Mouse (Mus musculus): ENCODE results near the gene Poglut1. TPM values are rescaled to one million over a fixed set of nuclear protein-coding genes. Genes with fewer than 3 reads are reported as not detected.

Gene Poglut1
- 69.8 and 72.2 TPM in 2 replicates for polyA plus RNA-seq (2016; fragmentation: Nextera tagmentation; extraction: Ambion mirVana)

DNA sequence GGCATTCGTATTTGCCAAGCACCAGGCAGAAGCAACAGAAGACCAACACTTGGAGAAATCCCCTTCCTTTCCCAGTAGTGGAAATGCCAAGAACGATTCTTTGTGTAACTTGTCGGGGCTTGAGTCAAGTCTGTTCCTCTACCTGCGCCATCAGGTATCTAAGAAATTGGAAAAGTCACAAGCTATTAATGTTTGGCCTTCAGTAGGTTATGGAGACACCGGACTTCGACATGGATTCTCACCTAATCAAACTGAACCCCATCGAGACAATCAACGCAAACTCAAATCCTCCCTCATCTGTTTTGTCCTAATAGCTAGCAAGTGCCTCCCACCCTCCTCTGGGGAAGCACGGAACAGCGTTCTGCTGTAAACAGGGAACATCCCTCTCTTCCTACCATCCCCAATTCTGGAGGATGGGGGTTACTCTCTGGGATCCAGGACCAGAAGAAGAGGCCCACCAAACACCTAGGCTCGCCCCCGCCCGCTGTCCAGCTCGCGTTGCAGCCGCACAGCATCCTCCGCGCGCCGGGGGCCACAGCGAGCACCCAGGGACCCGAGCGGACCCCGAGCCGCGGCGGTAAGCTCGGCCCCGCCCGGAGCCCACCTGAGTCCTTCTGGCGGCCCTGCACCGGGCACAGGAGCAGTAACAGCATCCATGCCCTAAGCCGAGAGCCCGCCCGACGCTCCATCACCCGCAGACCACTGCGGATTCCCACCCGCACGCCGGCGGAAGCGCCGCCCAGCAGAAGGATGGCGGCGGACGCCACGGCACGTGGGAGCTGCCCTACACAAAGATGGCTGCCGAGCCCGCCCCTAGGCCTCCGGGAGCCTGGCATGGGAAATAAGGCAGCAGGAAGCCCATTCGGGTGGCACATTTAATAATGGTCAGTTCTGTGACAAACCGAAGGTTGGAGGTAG, at the start of gene Poglut1:
TSS of gene Poglut1 (minus strand) at position 780 of the 918 bp plus-strand sequence.
- Histone ChIP-seq H3K4me3 (peak within 1 kb of the TSS; percentile 90), H3K9me3 (no peaks in the 10 kb centered on the region; the same call in 1 of the 2 replicates), H3K36me3 (replicated peaks) (peaks cover 38% of the 10 kb centered on the region), H3K27ac (peak within 1 kb of the TSS; percentile 95), H3K4me1 (peaks cover 24% of the 10 kb centered on the region), H3K27me3 (ENCODE audit: poor library complexity, severe bottlenecking) (peaks cover 29% of the 10 kb centered on the region)
- DNase-seq (ENCODE audit: extremely low spot score, low spot score) = peak; percentile 81
- 3% methylated on average over 54 of the region's 54 CpGs for WGBS

DNA sequence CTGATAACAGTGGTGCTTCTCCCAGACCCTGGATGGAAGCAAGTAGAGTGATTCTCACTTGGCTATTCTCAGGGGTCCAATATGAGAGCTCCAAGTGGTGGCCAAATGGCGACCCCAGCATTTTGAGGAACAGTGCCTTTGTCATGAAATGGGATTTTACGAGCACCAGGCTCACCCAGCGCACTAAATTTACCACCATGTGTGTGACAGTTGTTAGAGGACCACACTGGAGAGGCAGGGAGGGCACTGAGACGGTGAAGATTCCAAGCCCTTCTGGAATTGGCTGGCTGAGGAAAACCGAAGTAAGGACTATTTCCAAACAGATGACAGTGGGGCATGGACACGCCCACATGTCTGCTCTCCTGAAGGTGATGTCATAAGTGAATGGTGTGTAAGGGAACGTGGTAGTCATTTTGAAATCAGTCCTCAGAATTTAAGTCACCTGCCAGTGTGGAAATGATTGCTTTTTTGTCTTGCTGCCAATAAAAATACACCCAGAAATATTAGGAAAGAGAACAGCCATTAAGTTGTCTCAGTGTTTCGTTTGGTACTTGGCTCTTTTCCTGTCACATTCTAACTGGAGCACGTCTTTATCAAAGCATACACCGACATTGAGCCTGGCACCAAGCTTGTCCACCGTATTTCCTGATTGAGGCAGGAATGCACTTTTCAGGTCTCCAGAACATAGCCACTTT, 49.1 kb upstream of the Poglut1 start:
- Histone ChIP-seq H3K9me3 (no peaks in the 10 kb centered on the region), H3K27me3 (ENCODE audit: poor library complexity, severe bottlenecking) (no peaks in the 10 kb centered on the region), H3K4me1 (no peaks in the 10 kb centered on the region), H3K27ac (no peak overlapping the region), H3K36me3 (replicated peaks) (peaks cover 21% of the 10 kb centered on the region), H3K4me3 (no peak overlapping the region)
- WGBS = 84% methylated on average over 11 of the region's 11 CpGs
- no peak for DNase-seq (ENCODE audit: extremely low spot score, low spot score)

DNA sequence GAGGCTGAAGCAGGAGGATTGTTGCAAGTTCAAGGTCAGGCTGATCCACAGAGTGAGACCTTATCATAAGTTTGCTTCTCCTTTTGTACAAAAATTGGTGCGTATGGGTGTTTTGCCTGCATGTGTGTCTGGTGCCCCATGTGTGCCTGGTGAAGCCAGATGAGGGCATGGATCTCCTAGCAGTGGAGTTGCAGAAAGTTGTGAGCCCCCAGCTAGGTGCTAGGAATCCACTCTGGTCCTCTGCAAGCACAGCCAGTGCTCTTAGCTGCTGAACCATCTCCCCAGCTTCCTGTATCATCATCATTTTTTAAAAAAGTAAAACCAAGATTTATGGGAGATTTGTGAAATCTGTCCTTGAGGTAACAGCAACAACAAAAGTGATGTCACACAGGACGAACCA, 46.6 kb upstream of the Poglut1 start:
- H3K9me3 ChIP-seq = no peaks in the 10 kb centered on the region
- no peaks in the 10 kb centered on the region for H3K27me3 ChIP-seq (ENCODE audit: poor library complexity, severe bottlenecking)
- 89% methylated on average over 2 of the region's 2 CpGs for WGBS
- H3K4me3 ChIP-seq = no peak overlapping the region
- H3K4me1 ChIP-seq = no peaks in the 10 kb centered on the region
- H3K27ac ChIP-seq = no peak overlapping the region
- peaks cover 36% of the 10 kb centered on the region for H3K36me3 ChIP-seq (replicated peaks)
- DNase-seq (ENCODE audit: extremely low spot score, low spot score) = no peak

DNA sequence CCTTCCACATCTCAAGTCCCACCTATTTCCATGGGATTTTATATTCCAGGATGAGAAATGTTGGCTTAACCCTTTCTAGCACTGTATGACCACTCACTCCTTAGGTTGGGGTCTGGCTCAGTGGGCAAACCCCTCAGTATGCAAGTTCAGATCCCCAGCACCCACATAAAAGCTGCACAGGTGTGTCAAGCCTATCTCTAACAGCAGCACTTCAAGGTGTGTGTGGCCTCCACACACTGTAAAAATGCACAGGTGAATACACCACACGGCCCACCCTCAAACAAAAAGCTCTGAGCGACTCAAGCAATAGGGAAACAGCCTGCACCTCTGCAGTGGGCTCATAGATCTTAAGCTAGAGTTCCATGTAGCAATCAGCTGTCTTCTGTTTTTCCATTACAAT, 46.0 kb upstream of the Poglut1 start:
- no peak for DNase-seq (ENCODE audit: extremely low spot score, low spot score)
- H3K27me3 ChIP-seq (ENCODE audit: poor library complexity, severe bottlenecking) = no peaks in the 10 kb centered on the region
- H3K27ac ChIP-seq = no peak overlapping the region
- H3K4me1 ChIP-seq = no peaks in the 10 kb centered on the region
- WGBS = 88% methylated on average over 2 of the region's 2 CpGs
- H3K4me3 ChIP-seq = no peak overlapping the region
- peaks cover 41% of the 10 kb centered on the region for H3K36me3 ChIP-seq (replicated peaks)
- no peaks in the 10 kb centered on the region for H3K9me3 ChIP-seq

DNA sequence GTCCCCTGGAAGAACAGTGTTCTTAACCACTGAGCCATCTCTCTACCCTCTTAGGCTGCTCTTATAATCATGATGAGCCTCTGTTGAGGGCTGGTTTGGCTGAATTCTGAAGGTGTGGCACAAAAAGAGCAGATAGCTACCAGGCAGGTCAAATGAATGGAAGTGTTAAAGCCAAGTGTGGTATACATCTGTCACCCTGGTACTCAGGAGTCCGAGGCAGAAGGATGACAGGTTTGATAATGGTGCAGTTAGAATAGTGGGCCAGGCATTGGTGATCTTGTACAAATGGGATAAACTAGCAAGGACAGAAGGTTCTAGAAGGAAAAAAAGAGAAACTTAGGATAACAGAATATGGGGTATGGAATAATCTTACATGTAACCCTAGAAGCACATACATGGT, 44.4 kb upstream of the Poglut1 start:
- no peak overlapping the region for H3K4me3 ChIP-seq
- H3K9me3 ChIP-seq = no peaks in the 10 kb centered on the region
- H3K27ac ChIP-seq = no peak overlapping the region
- H3K36me3 ChIP-seq (replicated peaks) = peaks cover 56% of the 10 kb centered on the region
- no peaks in the 10 kb centered on the region for H3K27me3 ChIP-seq (ENCODE audit: poor library complexity, severe bottlenecking)
- no peak for DNase-seq (ENCODE audit: extremely low spot score, low spot score)
- no peaks in the 10 kb centered on the region for H3K4me1 ChIP-seq
- WGBS = 91% methylated on average over 1 of the region's 1 CpGs

DNA sequence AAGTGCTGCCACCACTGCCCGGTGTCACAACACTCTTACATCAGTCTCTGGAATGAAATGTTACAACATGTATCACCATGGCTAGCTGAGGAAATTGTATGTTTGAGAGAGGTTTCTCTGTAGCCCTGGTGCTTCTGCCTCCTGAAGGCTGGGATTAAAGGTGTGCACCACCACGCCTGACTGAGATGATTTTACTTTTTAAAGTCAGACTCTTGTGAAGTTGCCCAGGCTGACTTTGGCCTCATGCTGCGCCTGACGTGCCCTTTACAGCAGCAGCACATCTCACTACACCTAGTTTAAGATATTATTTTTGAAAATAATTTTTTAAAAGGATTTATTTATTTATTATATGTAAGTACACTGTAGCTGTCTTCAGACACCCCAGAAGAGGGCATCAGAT, 42.9 kb upstream of the Poglut1 start:
- DNase-seq (ENCODE audit: extremely low spot score, low spot score) = no peak
- Histone ChIP-seq H3K4me1 (no peaks in the 10 kb centered on the region), H3K9me3 (no peaks in the 10 kb centered on the region), H3K27me3 (ENCODE audit: poor library complexity, severe bottlenecking) (no peaks in the 10 kb centered on the region), H3K4me3 (no peak overlapping the region), H3K27ac (no peak overlapping the region), H3K36me3 (replicated peaks) (peaks cover 71% of the 10 kb centered on the region)
- 96% methylated on average over 4 of the region's 4 CpGs for WGBS

DNA sequence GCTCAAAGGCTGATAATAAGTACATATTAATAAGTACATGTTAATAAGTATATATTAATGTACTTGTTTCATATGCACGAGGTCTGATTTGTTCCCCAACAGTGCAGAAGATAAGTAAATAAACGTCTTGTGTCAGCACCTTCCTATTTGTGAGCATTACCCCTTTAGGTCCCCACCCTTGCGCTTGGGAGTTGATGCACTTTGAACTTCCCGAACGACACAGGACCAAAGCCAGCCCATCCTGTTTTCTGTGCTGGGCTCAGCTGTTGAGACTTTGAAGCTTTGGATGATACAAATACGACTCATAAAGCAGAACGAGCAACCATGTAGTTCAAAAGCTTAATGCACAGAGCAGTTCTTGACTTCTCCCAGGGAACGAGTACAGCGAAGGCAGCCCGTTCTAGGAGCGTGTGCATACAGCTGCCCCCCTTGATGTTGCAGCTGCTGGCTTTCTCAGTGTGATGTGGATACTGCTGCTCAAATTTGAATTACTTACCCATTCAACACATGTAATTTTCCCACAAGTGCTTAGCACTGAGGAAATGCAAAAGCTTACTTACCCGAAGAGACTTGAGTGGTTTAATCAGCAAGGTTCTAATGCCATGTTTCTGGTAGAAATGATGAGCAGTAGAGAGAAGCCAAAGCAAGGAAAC, 42.1 kb upstream of the Poglut1 start:
- Histone ChIP-seq H3K27me3 (ENCODE audit: poor library complexity, severe bottlenecking) (no peaks in the 10 kb centered on the region), H3K27ac (no peak overlapping the region), H3K36me3 (replicated peaks) (peaks cover 79% of the 10 kb centered on the region), H3K4me1 (no peaks in the 10 kb centered on the region), H3K4me3 (no peak overlapping the region), H3K9me3 (no peaks in the 10 kb centered on the region)
- no peak for DNase-seq (ENCODE audit: extremely low spot score, low spot score)
- 94% methylated on average over 12 of the region's 12 CpGs for WGBS

DNA sequence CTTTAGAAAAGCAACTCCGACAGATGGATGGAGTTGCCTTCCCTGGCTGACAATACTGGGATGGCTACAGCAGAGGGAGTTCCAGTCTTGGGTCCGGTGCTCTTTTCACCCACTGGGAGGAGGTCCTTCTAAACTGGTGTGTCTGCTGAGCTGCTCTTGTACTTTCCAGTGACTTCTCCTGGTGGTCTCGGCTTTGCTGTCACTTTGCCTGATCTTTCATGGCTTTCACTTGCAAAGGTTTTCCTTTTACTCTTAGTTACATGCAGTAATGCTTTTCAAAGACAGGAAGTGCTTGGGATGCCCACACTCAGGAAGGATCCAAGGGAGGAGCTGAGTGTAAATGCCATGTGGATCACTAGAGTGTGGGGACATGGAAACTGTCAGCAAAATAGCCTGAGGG, 41.4 kb upstream of the Poglut1 start:
- Histone ChIP-seq H3K9me3 (no peaks in the 10 kb centered on the region), H3K27ac (no peak overlapping the region), H3K36me3 (replicated peaks) (peaks cover 85% of the 10 kb centered on the region), H3K4me3 (no peak overlapping the region), H3K27me3 (ENCODE audit: poor library complexity, severe bottlenecking) (no peaks in the 10 kb centered on the region), H3K4me1 (no peaks in the 10 kb centered on the region)
- no peak for DNase-seq (ENCODE audit: extremely low spot score, low spot score)
- WGBS = 88% methylated on average over 3 of the region's 3 CpGs

DNA sequence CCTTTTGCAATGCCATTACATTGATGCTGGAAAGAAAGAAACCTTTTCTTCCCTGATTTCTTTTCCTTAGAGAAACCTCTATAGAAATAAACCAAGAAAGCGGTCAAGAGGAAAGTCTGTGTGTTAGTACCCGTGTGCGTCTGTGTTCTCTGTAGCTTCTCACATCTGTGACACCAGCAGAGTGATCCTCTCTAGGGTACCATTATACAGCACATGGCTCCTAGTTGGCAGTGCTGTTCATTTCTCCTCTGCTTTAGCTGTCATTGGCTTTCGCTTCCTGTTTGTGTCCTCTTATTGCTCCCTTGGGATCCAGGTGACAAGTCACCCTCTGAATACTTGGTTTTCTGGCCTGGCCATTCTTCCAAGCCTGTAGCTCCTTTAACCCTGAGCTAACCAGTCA, 37.5 kb upstream of the Poglut1 start:
- DNase-seq (ENCODE audit: extremely low spot score, low spot score) = no peak
- H3K27ac ChIP-seq = no peak overlapping the region
- H3K9me3 ChIP-seq = no peaks in the 10 kb centered on the region
- no peak overlapping the region for H3K4me3 ChIP-seq
- WGBS = 90% methylated on average over 4 of the region's 4 CpGs
- no peaks in the 10 kb centered on the region for H3K4me1 ChIP-seq
- no peaks in the 10 kb centered on the region for H3K27me3 ChIP-seq (ENCODE audit: poor library complexity, severe bottlenecking)
- peaks cover 98% of the 10 kb centered on the region for H3K36me3 ChIP-seq (replicated peaks)

DNA sequence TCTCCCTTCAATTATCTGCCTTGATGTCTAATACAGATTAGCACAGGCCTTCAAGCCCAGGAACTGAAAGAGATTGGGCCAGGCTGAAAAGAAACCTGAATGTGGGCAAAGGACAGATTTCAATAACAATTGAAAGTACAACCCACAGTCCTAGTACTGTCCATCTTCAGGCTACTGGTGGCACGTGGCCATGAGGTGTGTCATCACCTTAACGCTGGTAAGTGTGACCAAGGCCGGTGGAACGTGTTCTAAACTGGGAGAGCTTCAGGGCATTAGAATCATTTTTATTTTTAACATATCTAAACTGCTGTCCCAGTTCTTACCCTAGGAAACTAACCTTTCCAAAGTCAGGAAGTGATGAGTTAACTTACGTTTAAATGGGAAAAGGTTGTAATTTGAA, 37.1 kb upstream of the Poglut1 start:
- H3K4me1 ChIP-seq = no peaks in the 10 kb centered on the region
- H3K27me3 ChIP-seq (ENCODE audit: poor library complexity, severe bottlenecking) = no peaks in the 10 kb centered on the region
- peaks cover 97% of the 10 kb centered on the region for H3K36me3 ChIP-seq (replicated peaks)
- no peak for DNase-seq (ENCODE audit: extremely low spot score, low spot score)
- H3K27ac ChIP-seq = no peak overlapping the region
- no peak overlapping the region for H3K4me3 ChIP-seq
- H3K9me3 ChIP-seq = no peaks in the 10 kb centered on the region
- WGBS = 96% methylated on average over 5 of the region's 5 CpGs

DNA sequence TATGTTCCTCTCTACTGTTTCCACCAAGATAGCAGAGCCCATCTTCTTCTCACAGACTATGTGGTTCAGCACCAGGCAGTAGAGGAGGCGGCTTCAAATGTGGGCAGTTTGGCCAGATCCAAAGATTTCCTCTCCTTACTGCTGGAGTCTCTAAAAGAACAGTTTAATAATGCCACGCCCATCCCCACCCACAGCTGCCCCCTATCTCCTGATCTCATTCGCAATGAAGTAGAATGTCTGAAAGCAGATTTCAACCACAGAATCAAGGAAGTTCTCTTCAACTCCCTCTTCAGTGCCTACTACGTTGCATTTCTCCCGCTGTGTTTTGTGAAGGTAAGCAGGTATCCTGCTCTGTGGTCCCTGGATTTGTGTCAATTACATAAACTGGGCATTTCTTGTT, 35.1 kb upstream of the Poglut1 start:
- WGBS = 93% methylated on average over 5 of the region's 5 CpGs
- peaks cover 97% of the 10 kb centered on the region for H3K36me3 ChIP-seq (replicated peaks)
- no peak for DNase-seq (ENCODE audit: extremely low spot score, low spot score)
- no peak overlapping the region for H3K4me3 ChIP-seq
- H3K9me3 ChIP-seq = no peaks in the 10 kb centered on the region
- no peak overlapping the region for H3K27ac ChIP-seq
- H3K27me3 ChIP-seq (ENCODE audit: poor library complexity, severe bottlenecking) = no peaks in the 10 kb centered on the region
- no peaks in the 10 kb centered on the region for H3K4me1 ChIP-seq

DNA sequence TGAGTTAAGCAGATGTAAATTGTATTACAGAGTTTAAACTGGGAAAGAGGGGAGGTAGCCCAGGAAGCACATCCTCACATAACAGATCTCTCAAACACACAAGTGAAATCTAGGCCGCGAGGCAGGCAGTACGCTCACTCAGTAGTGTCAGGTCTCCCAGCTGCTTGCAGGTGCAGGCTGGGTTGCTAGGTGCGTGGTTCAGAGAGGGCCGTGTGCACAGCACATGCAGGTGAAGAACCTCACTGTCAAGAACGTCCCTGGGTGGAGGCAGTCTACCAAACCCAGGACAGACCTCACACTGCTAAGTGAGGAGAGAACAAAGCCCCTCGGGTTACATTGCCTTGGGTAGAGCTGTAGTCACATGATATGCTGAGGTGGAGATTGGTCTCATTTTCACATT, 34.7 kb upstream of the Poglut1 start:
- no peak overlapping the region for H3K4me3 ChIP-seq
- H3K36me3 ChIP-seq (replicated peaks) = peaks cover 96% of the 10 kb centered on the region
- no peaks in the 10 kb centered on the region for H3K9me3 ChIP-seq
- no peak for DNase-seq (ENCODE audit: extremely low spot score, low spot score)
- 93% methylated on average over 7 of the region's 7 CpGs for WGBS
- no peaks in the 10 kb centered on the region for H3K27me3 ChIP-seq (ENCODE audit: poor library complexity, severe bottlenecking)
- H3K27ac ChIP-seq = no peak overlapping the region
- no peaks in the 10 kb centered on the region for H3K4me1 ChIP-seq

DNA sequence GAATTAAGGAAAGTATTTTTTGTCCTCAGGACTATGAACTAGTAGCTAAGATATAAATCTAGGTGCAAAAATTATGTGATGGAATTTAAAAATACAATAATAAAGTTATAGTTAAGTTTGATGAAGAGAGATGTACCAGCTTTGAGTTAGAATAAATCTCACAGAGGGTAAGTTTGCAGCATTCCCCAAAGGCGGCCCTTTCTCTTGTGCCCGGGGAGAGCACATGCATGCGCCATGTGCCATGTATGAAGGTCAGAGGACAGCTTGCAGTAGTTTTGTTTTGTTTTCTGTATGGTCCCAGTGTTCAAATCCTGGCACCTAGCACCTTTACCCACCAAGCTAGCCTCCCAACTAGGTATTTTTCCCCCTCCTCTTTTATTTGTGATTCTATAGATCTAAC, 21.4 kb upstream of the Poglut1 start:
- no peaks in the 10 kb centered on the region for H3K4me1 ChIP-seq
- H3K4me3 ChIP-seq = no peak overlapping the region
- H3K27ac ChIP-seq = no peak overlapping the region
- WGBS = 100% methylated on average over 3 of the region's 3 CpGs
- peaks cover 93% of the 10 kb centered on the region for H3K36me3 ChIP-seq (replicated peaks)
- DNase-seq (ENCODE audit: extremely low spot score, low spot score) = no peak
- H3K9me3 ChIP-seq = no peaks in the 10 kb centered on the region
- H3K27me3 ChIP-seq (ENCODE audit: poor library complexity, severe bottlenecking) = no peaks in the 10 kb centered on the region

All from forebrain, embryonic 10.5 days (tissue).